Comparison of ENCODE assay signal across 9 mouse cellular contexts in the genomic region with DNA sequence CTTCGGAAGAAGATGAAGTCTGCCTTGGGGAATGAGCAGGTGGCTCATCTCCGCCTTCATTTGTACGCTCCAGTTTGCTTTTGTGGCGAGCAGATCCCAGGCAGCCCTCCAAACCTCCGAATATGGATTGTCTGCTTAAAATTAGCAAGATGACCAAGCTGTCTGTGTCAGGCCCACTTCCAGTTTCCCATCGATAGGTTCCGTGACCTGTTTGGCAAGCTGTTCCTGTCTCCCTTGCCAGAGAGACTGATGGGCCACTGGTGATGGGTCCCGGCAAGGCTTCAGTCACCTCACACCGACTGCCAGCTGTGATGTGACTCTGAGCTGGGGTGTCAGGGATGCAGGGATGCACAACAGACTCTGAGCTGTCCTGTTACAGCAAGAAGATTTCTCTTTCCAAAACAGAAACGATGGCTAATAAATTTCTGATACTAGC.
DNase-seq lines count a peak whose midpoint lies in the region; ATAC-seq and TF ChIP-seq lines count a peak whose summit lies in the region.
"Had no signal": no experiment of that assay in that cellular context is flagged by ENCODE, and none has a peak within 500 bp of the region (broad histone marks: within the 10 kb centered on the region; RNA-seq: fewer than 3 reads in every experiment).

No protein-coding gene starts in this region.

- H3K79me2 ChIP-seq in liver, adult 2 months (ENCODE audit: control insufficient read depth, insufficient read depth, low read length), result no peaks in the 10 kb centered on the region

- no peak overlapping the region for H3K4me3 ChIP-seq in liver, adult 2 months (ENCODE audit: insufficient read depth, low read depth, low read length)
- H3K4me3 ChIP-seq in liver, postnatal 0 days (ENCODE audit: low read depth, low read length), result no peak overlapping the region
- H3K4me3 ChIP-seq in forebrain, embryonic 15.5 days, result no peak overlapping the region
- H3K4me3 ChIP-seq in lung, postnatal 0 days (ENCODE audit: low read depth, low read length), result no peak overlapping the region
- H3K4me3 ChIP-seq: limb, embryonic 15.5 days had no signal

- no peak for TF ChIP-seq CTCF in liver, adult 2 months (IDR thresholded peaks at IDR 0.05; ENCODE audit: low read depth, low read length)
- TF ChIP-seq CTCF in liver, postnatal 0 days (IDR thresholded peaks at IDR 0.05; ENCODE audit: low read depth), result no peak
- no peak for TF ChIP-seq CTCF in lung, postnatal 0 days (IDR thresholded peaks at IDR 0.05)

- H3K4me1 ChIP-seq in liver, adult 2 months (ENCODE audit: control insufficient read depth, insufficient read depth, low read length), result peaks cover 15% of the 10 kb centered on the region
- H3K4me1 ChIP-seq in liver, postnatal 0 days (ENCODE audit: insufficient read depth), result peaks cover 4% of the 10 kb centered on the region; the same call in 1 of the 2 replicates
- H3K4me1 ChIP-seq in forebrain, embryonic 15.5 days, result peaks cover 27% of the 10 kb centered on the region
- H3K4me1 ChIP-seq in lung, postnatal 0 days (ENCODE audit: insufficient read depth, low read depth, low read length), result no peaks in the 10 kb centered on the region

- 23% methylated on average over 10 of the region's 10 CpGs for WGBS in liver, adult 2 months
- 83% methylated on average over 10 of the region's 10 CpGs for WGBS in liver, postnatal 0 days (ENCODE audit: insufficient replicate concordance)
- WGBS in forebrain, embryonic 15.5 days, result 48% methylated on average over 10 of the region's 10 CpGs
- WGBS in lung, postnatal 0 days, result 48% methylated on average over 10 of the region's 10 CpGs

- no peaks in the 10 kb centered on the region for H3K9me3 ChIP-seq in liver, postnatal 0 days (ENCODE audit: low read length)
- H3K9me3 ChIP-seq in forebrain, embryonic 15.5 days, result no peaks in the 10 kb centered on the region
- H3K9me3 ChIP-seq in lung, postnatal 0 days (ENCODE audit: low read length), result no peaks in the 10 kb centered on the region
- H3K9me3 ChIP-seq: limb, embryonic 15.5 days had no signal

- ATAC-seq in liver, postnatal 0 days, result no peak
- 0 out of 2 replicates have a peak, but pooled peaks have one; percentile 60 for ATAC-seq in forebrain, embryonic 15.5 days (replicated peaks)
- ATAC-seq in lung, postnatal 0 days, result peak; percentile 67

- no peak overlapping the region for H3K27ac ChIP-seq in liver, adult 2 months (replicated peaks; ENCODE audit: insufficient read depth, low read depth, low read length)
- H3K27ac ChIP-seq in liver, postnatal 0 days (ENCODE audit: low read depth), result no peak overlapping the region
- peak overlapping the region; percentile 55 for H3K27ac ChIP-seq in forebrain, embryonic 15.5 days (replicated peaks)
- H3K27ac ChIP-seq in lung, postnatal 0 days (ENCODE audit: low read length), result no peak overlapping the region
- H3K27ac ChIP-seq: limb, embryonic 15.5 days had no signal

- no peaks in the 10 kb centered on the region for H3K36me3 ChIP-seq in liver, adult 2 months (ENCODE audit: control insufficient read depth, insufficient read depth, low read length)
- no peaks in the 10 kb centered on the region for H3K36me3 ChIP-seq in liver, postnatal 0 days (replicated peaks; ENCODE audit: insufficient read depth, low read length)
- no peaks in the 10 kb centered on the region for H3K36me3 ChIP-seq in forebrain, embryonic 15.5 days
- no peaks in the 10 kb centered on the region for H3K36me3 ChIP-seq in lung, postnatal 0 days (ENCODE audit: insufficient read depth, low read length)
- H3K36me3 ChIP-seq: limb, embryonic 15.5 days had no signal

- H3K27me3 ChIP-seq in liver, adult 2 months (ENCODE audit: control insufficient read depth, insufficient read depth, low read length), result no peaks in the 10 kb centered on the region
- no peaks in the 10 kb centered on the region for H3K27me3 ChIP-seq in liver, postnatal 0 days (ENCODE audit: insufficient read depth, low read length)
- H3K27me3 ChIP-seq in forebrain, embryonic 15.5 days, result no peaks in the 10 kb centered on the region
- H3K27me3 ChIP-seq in lung, postnatal 0 days (replicated peaks; ENCODE audit: insufficient read depth, low read length), result no peaks in the 10 kb centered on the region
- H3K27me3 ChIP-seq: limb, embryonic 15.5 days had no signal

- no peak for TF ChIP-seq POLR2A in liver, adult 2 months (IDR thresholded peaks at IDR 0.05; ENCODE audit: extremely low read depth, insufficient read depth, low read length)

- peak; percentile 94 for DNase-seq in liver, adult 2 months (ENCODE audit: extremely low read depth, low read depth, low spot score)
- DNase-seq in liver, postnatal 0 days, result no peak
- DNase-seq in kidney, postnatal 36 days, result peak; percentile 11 to 23
- DNase-seq in lung, postnatal 0 days (ENCODE audit: low spot score), result no peak
- DNase-seq in urinary bladder, postnatal 14 days (ENCODE audit: low spot score), result peak; percentile 65
- DNase-seq in adrenal gland, adult (ENCODE audit: inconsistent age in 2 of 2, low spot score in 1 of 2), result no peak
- DNase-seq in adrenal gland, postnatal 14 days, result no peak

- no peak for TF ChIP-seq EP300 in liver, postnatal 0 days (IDR thresholded peaks at IDR 0.05; ENCODE audit: low read depth)
- TF ChIP-seq EP300 in lung, postnatal 0 days (IDR thresholded peaks at IDR 0.05), result no peak

- no peak overlapping the region for H3K4me2 ChIP-seq in liver, postnatal 0 days (ENCODE audit: low read depth, low read length)
- H3K4me2 ChIP-seq in forebrain, embryonic 15.5 days (replicated peaks), result no peak overlapping the region
- no peak overlapping the region for H3K4me2 ChIP-seq in lung, postnatal 0 days (replicated peaks; ENCODE audit: low read depth, low read length)
- H3K4me2 ChIP-seq: limb, embryonic 15.5 days had no signal

- H3K9ac ChIP-seq in liver, adult 2 months (ENCODE audit: low read depth, low read length), result no peak overlapping the region
- H3K9ac ChIP-seq in liver, postnatal 0 days (replicated peaks), result no peak overlapping the region
- H3K9ac ChIP-seq in forebrain, embryonic 15.5 days (replicated peaks), result no peak overlapping the region
- no peak overlapping the region for H3K9ac ChIP-seq in lung, postnatal 0 days (replicated peaks; ENCODE audit: low read depth)
- H3K9ac ChIP-seq: limb, embryonic 15.5 days had no signal

Comparison
In these comparisons a context has a peak if more than half of its experiments do, and no peak if none do; other contexts are left out.
1. DNase-seq: peak in liver, adult 2 months (single experiment), kidney, postnatal 36 days (2 of 2) and urinary bladder, postnatal 14 days (single experiment); none in liver, postnatal 0 days (single experiment), lung, postnatal 0 days (single experiment), adrenal gland, adult (0 of 2) and adrenal gland, postnatal 14 days (single experiment).